Mouse (Mus musculus): ENCODE measurements around the gene 1110059E24Rik. TPM values are rescaled to one million over a fixed set of nuclear protein-coding genes. Genes with fewer than 3 reads are reported as not detected.

1110059E24Rik gene
- total RNA-seq, 4 experiments from 2014 or later, result 27.1 to 28.2 (median 27.8) TPM

DNA sequence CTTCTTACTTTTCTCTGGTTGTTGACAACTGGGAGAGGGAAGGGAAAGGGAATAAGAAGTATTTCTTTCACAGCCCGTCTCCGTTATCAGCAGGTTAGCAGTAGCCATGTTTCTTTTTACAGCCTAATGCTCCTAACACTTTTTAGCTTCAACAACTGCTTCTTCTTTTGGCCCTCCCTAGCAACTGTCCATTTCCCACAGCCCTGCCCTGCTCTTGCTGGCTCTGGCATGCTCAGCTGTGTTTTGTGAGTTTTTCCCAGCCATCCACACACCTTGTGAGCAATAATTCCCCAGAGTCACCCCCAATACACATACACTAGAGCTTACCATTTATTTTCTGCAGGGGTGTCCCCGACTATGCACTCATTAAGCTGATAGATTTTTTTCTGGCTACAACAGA lies 75.3 kb downstream of the 1110059E24Rik start:
- DNase-seq (ENCODE audit: low spot score in 2 of 2), result no peak

DNA sequence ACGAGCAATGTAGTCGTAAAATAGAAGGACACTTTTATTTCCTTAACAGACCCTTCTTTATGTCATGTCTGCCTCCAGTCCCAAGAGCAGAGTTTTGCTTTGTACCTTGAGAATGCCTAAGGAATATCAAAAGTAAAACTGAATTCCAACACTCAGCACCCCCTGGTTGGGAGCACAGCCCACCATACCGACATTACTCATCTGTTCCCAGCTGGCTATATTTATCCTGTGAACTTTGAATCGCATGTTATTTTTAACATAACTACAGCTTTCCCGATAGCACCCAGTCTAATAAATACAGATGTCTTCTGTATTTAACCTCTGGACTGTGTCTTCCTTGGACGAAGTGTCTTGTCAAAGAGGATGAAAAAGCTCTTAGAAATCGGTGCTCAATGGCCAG lies 80.8 kb downstream of the 1110059E24Rik start:
- DNase-seq (ENCODE audit: low spot score in 2 of 2), result no peak

DNA sequence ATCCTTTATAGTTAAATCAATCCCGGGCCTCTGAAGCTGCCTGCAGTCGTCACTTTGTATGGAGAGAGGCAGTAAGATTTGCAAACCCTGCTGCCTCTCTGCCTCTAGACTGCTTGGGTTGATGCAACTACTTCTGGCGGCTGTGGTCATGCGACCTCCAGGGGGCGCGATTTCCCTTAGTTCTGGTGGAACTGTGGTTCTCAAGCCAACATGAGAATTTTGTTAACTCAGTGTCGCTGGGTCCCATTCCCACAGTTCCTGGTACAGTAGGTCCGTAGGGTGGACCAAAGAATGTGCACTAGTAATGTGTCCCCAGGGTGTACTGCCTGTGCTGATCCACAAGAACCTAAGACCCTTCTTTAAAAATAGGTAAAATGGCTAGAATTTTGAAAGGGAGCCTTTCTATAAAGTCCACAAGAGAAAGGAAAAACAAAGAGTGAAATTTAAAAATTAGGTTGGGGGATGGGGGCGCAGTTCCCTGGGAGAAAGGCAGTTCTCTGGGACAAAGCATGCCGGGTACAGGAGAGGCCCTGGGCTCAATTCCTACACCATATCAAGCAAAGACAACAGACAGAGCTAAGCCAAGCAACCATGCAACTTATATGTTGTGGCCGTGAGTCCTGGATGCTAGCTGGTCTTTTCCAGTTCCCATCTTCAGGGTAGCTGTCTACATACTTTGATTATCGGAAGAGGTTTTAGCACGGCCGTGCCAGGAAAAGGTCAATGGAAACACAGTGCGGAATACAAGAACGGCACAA lies 81.4 kb downstream of the 1110059E24Rik start:
- peak; percentile 54 to 70 for DNase-seq (ENCODE audit: low spot score in 2 of 2)

DNA sequence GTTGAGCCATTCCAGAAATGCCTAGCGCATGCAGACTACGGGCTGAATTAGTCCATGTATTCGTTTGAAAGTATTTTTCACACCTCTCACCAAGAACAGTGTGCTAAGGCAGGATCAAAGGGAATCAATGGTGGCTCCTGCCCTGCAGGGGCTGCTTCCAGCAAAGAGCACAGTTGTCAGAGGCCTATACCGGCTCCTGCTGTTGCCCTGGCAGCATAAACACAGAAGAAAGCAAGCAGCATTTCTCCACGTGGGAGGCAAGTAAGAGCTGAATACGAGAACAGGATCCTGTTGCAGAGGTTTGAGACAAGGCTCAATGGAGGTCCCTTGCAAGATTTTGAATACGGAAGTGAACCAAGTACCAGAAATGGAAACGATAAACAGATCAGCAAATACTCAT lies 82.0 kb downstream of the 1110059E24Rik start:
- DNase-seq (ENCODE audit: low spot score in 2 of 2), result peak in 1 of 2 experiments; percentile 18

DNA sequence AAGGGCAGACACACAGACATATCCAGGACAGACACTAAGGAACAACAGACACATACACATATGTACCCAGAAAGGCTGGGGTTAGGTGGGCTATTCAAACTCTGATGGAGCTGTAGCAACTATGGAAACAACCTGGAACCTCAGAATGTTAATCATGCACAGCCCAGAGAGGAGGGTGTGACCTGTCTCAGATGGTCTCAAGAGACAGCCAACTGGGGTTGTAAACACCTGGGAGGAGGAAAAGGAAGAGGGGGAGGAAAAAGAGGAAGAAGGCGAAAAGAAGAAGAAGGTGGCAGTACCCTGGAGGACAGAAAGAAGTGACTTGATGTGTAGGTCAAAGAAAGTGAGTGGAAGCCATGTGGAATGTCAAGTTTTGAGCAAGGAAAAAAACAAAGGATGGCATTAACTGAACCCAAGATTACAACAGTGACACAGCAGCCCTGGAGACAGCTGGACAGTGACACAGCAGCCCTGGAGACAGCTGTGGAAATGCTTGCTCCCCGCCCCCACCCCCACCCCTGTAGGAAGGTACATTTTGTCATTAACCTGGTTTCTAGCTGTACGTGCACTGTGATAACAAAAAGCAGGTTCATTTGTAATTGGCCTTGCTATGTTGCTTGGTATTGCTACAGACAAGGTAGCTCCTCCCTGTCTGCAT lies 84.1 kb downstream of the 1110059E24Rik start:
- no peak for DNase-seq (ENCODE audit: low spot score in 2 of 2)

DNA sequence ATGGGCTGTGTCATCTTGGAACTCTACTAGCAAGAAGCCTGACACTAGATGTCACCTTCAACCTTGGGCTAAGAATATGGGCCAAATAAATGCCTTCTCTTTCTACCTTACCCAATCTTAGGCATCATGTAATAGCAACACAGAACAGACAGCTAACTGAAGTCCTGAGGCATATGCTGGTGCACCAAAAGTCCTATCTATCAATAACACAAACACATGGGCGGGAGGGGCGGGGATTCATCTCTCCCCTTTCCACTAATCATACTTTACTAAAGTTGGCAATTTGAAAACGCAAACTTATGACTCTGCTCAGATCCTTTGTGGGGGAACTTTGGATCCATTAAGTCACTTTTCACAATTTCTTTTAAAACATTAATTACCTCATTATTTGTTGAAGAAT lies 84.8 kb downstream of the 1110059E24Rik start:
- DNase-seq (ENCODE audit: low spot score in 2 of 2), result no peak

DNA sequence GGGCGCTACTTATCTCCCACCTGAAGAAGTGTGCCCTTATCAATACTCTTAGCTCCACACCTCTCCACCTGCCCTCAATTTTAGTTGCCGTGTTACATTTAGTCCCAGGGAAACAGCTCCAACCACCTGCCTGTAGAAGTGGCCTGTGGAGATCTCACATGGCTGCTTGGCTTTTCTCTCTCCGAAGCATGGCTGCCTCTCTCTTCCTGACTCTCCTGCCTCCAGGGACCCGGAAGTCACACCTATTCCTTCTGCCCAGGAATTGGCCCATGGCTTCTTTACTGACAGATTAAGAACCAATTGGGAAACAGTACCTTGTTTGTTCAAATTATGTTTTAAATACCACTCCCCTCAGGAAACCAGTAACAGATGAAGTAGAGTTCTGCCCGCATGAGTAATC lies 86.3 kb downstream of the 1110059E24Rik start:
- DNase-seq (ENCODE audit: low spot score in 2 of 2), result no peak

DNA sequence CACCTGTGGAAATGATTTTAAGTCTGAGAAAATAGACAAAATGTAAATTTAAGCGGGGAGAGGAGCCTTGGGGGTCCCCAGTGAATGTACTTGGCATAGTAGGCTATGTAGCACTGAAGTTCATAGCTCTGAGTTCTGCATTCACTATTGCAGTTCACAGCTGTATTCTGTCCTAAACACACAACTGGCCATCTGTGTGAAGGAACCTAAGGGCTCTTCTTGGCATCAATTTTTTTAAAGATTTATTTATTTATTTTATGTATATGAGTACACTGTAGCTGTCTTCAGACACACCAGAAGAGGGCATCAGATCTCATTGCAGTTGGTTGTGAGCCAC lies 88.3 kb downstream of the 1110059E24Rik start:
- no peak for DNase-seq (ENCODE audit: low spot score in 2 of 2)

DNA sequence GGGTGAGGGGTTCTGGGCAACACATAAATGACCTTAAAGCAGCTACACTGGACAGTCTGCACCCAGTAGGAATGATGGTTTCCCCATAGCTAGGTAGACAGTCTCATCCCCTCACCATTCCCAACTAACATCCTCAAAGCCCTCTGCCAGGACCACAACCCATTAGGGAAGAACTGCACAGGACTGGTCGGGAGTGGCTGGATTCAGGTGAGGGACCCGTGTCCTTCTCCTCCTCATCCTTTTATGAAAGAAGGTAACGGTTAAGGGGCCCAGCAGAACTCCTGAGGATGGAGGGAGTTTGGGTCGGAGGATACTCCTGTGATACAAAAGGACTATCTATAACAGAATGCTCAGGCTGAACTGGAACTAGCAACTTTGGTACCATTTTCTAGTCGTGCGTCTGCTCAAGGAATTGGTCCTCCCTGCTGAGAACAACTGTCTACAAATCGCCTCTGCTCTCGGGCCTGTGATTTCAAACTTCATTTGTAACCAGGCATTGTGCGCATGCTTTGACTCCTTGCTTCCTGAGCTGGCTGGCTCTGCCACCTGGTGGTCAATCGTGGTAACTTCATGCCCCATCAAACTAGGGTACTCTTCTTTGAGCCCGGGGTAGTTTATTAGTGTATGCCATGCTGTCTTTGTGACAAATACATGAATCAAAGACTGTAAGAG lies 88.9 kb downstream of the 1110059E24Rik start:
- peak; percentile 55 to 82 for DNase-seq (ENCODE audit: low spot score in 2 of 2)

DNA sequence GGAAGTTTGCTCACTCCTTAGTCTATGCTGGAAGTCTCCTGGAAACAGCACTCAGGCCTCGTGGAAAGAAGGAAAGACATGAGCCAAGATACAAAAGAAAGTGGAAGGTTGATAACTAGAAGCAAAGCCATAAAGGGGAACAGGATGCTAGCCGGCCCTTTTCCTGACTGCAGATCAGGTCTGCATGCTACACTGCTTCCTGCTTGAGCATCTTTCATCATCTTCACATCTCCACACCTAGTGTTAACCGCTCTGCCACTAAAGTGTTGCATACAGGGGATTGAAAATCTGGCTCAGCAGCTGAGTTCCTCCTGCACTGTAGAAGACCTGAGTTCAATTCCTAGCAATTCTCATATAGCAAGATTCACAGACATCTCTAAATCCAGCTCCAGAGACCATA lies 89.8 kb downstream of the 1110059E24Rik start:
- DNase-seq (ENCODE audit: low spot score in 2 of 2), result no peak

DNA sequence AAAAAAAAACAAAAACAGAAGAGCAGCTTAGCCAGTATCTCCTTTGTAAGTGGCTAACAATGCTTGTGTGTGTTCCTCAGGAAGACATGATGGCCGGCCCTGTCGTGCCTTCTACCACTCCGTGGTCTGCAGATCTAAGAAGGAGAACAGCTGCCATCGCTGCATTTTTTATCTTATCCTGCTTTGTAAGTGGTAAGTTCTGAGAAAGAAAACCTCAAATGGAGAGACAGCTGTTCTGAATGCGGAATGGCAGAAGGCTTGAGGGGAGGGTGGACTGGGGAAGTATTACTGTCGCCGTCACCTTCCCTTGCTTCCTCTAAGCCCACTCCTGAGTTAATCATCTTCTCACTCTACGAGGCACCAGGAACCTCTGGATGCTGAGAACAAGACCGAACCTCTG lies 100.0 kb downstream of the 1110059E24Rik start:
- DNase-seq (ENCODE audit: low spot score in 2 of 2), result no peak

DNA sequence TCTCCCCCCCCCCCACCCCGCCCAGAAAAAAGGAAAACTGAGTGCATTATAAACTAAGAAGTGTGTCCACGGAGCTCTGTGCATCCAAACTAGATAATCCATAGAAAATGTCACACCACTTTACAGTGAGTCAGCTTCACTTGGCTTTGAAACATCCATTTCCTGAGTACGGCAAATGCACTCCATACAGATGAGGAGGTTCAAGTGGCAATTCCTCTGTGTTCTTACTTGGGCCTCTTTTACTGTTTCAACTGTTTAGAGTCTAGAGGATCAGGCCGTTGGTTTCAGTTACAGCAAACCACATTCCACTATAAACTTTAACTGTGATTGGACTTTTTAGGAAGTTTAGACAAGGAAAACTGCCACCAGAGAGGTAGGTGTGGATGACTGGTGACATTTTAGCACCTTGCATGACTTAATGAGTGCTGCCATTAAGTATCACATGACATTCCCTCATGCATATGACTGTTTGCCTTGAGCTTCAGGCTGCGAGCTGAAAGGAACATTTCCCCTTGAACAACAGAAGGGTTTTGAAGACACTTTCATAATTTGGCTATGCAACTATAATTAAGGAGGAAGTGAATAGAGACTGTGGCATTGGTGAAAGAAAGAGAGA lies 100.7 kb downstream of the 1110059E24Rik start:
- DNase-seq (ENCODE audit: low spot score in 2 of 2), result no peak

DNA sequence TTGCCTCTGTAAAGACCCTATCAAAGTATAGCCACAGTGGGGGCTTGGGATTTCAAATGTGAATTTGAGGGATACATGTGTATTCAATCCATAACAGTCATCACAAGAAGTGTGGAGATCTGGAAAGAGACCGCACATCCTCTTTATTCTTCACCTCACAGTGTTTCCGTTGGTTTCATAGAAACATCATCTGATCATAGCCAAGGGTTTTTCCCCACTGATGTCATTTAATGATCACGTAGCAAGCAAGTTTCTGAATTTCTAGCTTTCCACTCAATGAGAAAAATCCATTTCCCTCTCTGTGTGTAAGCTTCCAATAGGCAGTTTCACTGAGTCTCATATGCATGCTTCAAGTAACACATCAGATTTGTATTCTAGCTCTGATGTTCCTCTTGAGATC lies 103.1 kb downstream of the 1110059E24Rik start:
- no peak for DNase-seq (ENCODE audit: low spot score in 2 of 2)

DNA sequence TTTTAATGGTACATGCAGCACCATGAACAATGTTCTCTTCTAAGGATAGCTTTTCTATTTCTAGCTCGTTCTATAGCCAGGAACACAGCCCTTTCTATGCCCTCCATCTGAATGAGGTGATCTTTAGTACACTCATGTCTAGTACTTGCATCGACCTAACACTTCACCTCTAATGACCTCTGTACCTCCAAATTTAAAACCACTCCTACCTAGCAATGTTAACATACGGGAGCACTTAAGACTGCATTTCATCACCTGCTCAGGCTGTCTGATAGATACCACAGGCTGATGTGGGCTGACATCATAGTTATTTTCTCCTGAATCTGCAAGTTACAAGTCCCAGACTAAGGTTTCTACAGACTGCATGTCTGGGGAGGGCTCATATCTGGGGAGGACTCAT lies 103.8 kb downstream of the 1110059E24Rik start:
- DNase-seq (ENCODE audit: low spot score in 2 of 2), result no peak

DNA sequence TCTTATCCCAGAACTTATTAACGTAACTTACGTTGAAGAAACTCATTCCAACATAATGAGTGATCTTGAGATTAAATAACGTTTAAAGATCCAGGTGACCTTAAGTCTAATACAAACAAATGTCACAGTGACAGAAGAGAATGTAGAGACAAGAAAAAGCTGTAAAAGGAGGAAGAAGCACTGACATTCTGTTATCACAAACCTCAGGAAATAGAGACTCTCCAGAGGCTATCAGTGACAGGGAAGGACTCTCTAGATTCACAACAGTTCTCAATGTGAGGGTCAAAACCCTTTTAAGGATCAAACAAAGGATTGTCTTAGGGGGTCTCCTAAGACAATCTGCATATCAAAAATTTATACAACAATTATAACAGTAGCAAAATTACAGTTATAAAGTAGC lies 115.7 kb downstream of the 1110059E24Rik start:
- DNase-seq (ENCODE audit: low spot score in 2 of 2), result no peak

Other genes starting within 250 kb of the 1110059E24Rik start
- gene Gda, start 179.5 kb downstream of the 1110059E24Rik start, total RNA-seq (2022), result 100 to 1,000 TPM; 153 to 197 (median 167) TPM
- gene Abhd17b, start 209 bp upstream of the 1110059E24Rik start, total RNA-seq (2022), result 10 to 100 TPM; 35.0 to 43.3 (median 37.4) TPM
- gene Cemip2, start 125.4 kb upstream of the 1110059E24Rik start, total RNA-seq (2022), result 10 to 100 TPM; 11.1 to 13.8 (median 11.5) TPM

All from left cerebral cortex, adult 8-10 months (tissue).